Mouse (Mus musculus): ENCODE measurements around the gene Zc3h12d. TPM values are rescaled to one million over a fixed set of nuclear protein-coding genes. Genes with fewer than 3 reads are reported as not detected.
"Not testable (repeated sequence)": the region's sequence is repeated elsewhere in the genome, so short reads cannot be mapped to it uniquely, and the experiment has no call there.

Zc3h12d gene
- polyA plus RNA-seq, 1 experiment from 2014 or later, result 0.14 TPM

- no peak overlapping the region for H3K27ac ChIP-seq (replicated peaks in 1 of 2; ENCODE audit: control insufficient read depth in 1 of 2, insufficient read depth in 1 of 2, low read depth in 2 of 2, low read length in 2 of 2)
- H3K4me3 ChIP-seq (ENCODE audit: control insufficient read depth in 1 of 2, insufficient read depth in 1 of 2, low read depth in 1 of 2, low read length in 2 of 2), result no peak overlapping the region
- no peaks in the 10 kb centered on the region for H3K9me3 ChIP-seq (ENCODE audit: control insufficient read depth, low read length)
- H3K27me3 ChIP-seq (ENCODE audit: control insufficient read depth, insufficient read depth, low read length), result peaks cover 4% of the 10 kb centered on the region; the same call in 1 of the 2 replicates
- H3K4me1 ChIP-seq (ENCODE audit: control insufficient read depth in 2 of 2, insufficient read depth in 2 of 2, low read length in 2 of 2), result peaks cover 4 to 6% of the 10 kb centered on the region in 2 experiments
- H3K9ac ChIP-seq (ENCODE audit: low read length), result no peak overlapping the region
- no peaks in the 10 kb centered on the region for H3K36me3 ChIP-seq (ENCODE audit: control insufficient read depth, insufficient read depth, low read length)
- no peak overlapping the region for H3K4me2 ChIP-seq (ENCODE audit: low read length)
- no peak for ATAC-seq (ENCODE audit: insufficient number of reproducible peaks, insufficient read depth, low FRiP score, low read depth)
- WGBS, result 57% methylated on average over 7 of the region's 7 CpGs
Measured at GRCm38 (mm10) chr10:7874194-7874593, 41.9 kb downstream of the Zc3h12d start.

- not testable (repeated sequence) for H3K27ac ChIP-seq (replicated peaks in 1 of 2; ENCODE audit: control insufficient read depth in 1 of 2, insufficient read depth in 1 of 2, low read depth in 2 of 2, low read length in 2 of 2)
Measured at GRCm38 (mm10) chr10:7880283-7880682, 48.0 kb downstream of the Zc3h12d start.

GRCm38 (mm10) chr10:7881971-7882370 lies 49.7 kb downstream of the Zc3h12d start:
- H3K9ac ChIP-seq (ENCODE audit: low read length), result no peak overlapping the region
- H3K27me3 ChIP-seq (ENCODE audit: control insufficient read depth, insufficient read depth, low read length), result no peaks in the 10 kb centered on the region
- H3K4me3 ChIP-seq (ENCODE audit: control insufficient read depth in 1 of 2, insufficient read depth in 1 of 2, low read depth in 1 of 2, low read length in 2 of 2), result no peak overlapping the region
- H3K9me3 ChIP-seq (ENCODE audit: control insufficient read depth, low read length), result no peaks in the 10 kb centered on the region
- H3K27ac ChIP-seq (replicated peaks in 1 of 2; ENCODE audit: control insufficient read depth in 1 of 2, insufficient read depth in 1 of 2, low read depth in 2 of 2, low read length in 2 of 2), result no peak overlapping the region
- WGBS, result 74% methylated on average over 3 of the region's 3 CpGs
- no peak for ATAC-seq (ENCODE audit: insufficient number of reproducible peaks, insufficient read depth, low FRiP score, low read depth)
- no peaks in the 10 kb centered on the region for H3K4me1 ChIP-seq (ENCODE audit: control insufficient read depth in 2 of 2, insufficient read depth in 2 of 2, low read length in 2 of 2)
- H3K36me3 ChIP-seq (ENCODE audit: control insufficient read depth, insufficient read depth, low read length), result no peaks in the 10 kb centered on the region
- no peak overlapping the region for H3K4me2 ChIP-seq (ENCODE audit: low read length)

More at GRCm38 (mm10) chr10:7880283-7880682, 48.0 kb downstream of the Zc3h12d start:
- H3K4me1 ChIP-seq (ENCODE audit: control insufficient read depth in 2 of 2, insufficient read depth in 2 of 2, low read length in 2 of 2); H3K9me3 ChIP-seq (ENCODE audit: control insufficient read depth, low read length); H3K9ac ChIP-seq (ENCODE audit: low read length); H3K27me3 ChIP-seq (ENCODE audit: control insufficient read depth, insufficient read depth, low read length); H3K4me3 ChIP-seq (ENCODE audit: control insufficient read depth in 1 of 2, insufficient read depth in 1 of 2, low read depth in 1 of 2, low read length in 2 of 2); H3K36me3 ChIP-seq (ENCODE audit: control insufficient read depth, insufficient read depth, low read length); H3K4me2 ChIP-seq (ENCODE audit: low read length); ATAC-seq (ENCODE audit: insufficient number of reproducible peaks, insufficient read depth, low FRiP score, low read depth): not testable (repeated sequence)
- 83% methylated on average over 3 of the region's 3 CpGs for WGBS

GRCm38 (mm10) chr10:7883524-7883923 lies 51.3 kb downstream of the Zc3h12d start:
- Histone ChIP-seq H3K4me1 (ENCODE audit: control insufficient read depth in 2 of 2, insufficient read depth in 2 of 2, low read length in 2 of 2) (no peaks in the 10 kb centered on the region), H3K27me3 (ENCODE audit: control insufficient read depth, insufficient read depth, low read length) (no peaks in the 10 kb centered on the region), H3K9ac (ENCODE audit: low read length) (no peak overlapping the region), H3K9me3 (ENCODE audit: control insufficient read depth, low read length) (no peaks in the 10 kb centered on the region), H3K27ac (replicated peaks in 1 of 2; ENCODE audit: control insufficient read depth in 1 of 2, insufficient read depth in 1 of 2, low read depth in 2 of 2, low read length in 2 of 2) (no peak overlapping the region), H3K4me3 (ENCODE audit: control insufficient read depth in 1 of 2, insufficient read depth in 1 of 2, low read depth in 1 of 2, low read length in 2 of 2) (no peak overlapping the region), H3K4me2 (ENCODE audit: low read length) (no peak overlapping the region), H3K36me3 (ENCODE audit: control insufficient read depth, insufficient read depth, low read length) (no peaks in the 10 kb centered on the region)
- ATAC-seq (ENCODE audit: insufficient number of reproducible peaks, insufficient read depth, low FRiP score, low read depth), result no peak
- 5% methylated on average over 5 of the region's 5 CpGs for WGBS

- no peak for ATAC-seq (ENCODE audit: insufficient number of reproducible peaks, insufficient read depth, low FRiP score, low read depth)
- 75% methylated on average over 11 of the region's 11 CpGs for WGBS
Measured at GRCm38 (mm10) chr10:7888256-7888868, 56.1 kb downstream of the Zc3h12d start.

GRCm38 (mm10) chr10:7900719-7901627 lies 68.7 kb downstream of the Zc3h12d start:
- Histone ChIP-seq H3K4me2 (ENCODE audit: low read length) (no peak overlapping the region), H3K4me1 (ENCODE audit: control insufficient read depth in 2 of 2, insufficient read depth in 2 of 2, low read length in 2 of 2) (no peaks in the 10 kb centered on the region), H3K4me3 (ENCODE audit: control insufficient read depth in 1 of 2, insufficient read depth in 1 of 2, low read depth in 1 of 2, low read length in 2 of 2) (no peak overlapping the region), H3K36me3 (ENCODE audit: control insufficient read depth, insufficient read depth, low read length) (peaks cover 54% of the 10 kb centered on the region), H3K9ac (ENCODE audit: low read length) (no peak overlapping the region), H3K27ac (replicated peaks in 1 of 2; ENCODE audit: control insufficient read depth in 1 of 2, insufficient read depth in 1 of 2, low read depth in 2 of 2, low read length in 2 of 2) (no peak overlapping the region), H3K27me3 (ENCODE audit: control insufficient read depth, insufficient read depth, low read length) (no peaks in the 10 kb centered on the region), H3K9me3 (ENCODE audit: control insufficient read depth, low read length) (no peaks in the 10 kb centered on the region)
- 91% methylated on average over 14 of the region's 14 CpGs for WGBS
- no peak for ATAC-seq (ENCODE audit: insufficient number of reproducible peaks, insufficient read depth, low FRiP score, low read depth)

More at GRCm38 (mm10) chr10:7888256-7888868, 56.1 kb downstream of the Zc3h12d start:
- no peaks in the 10 kb centered on the region for H3K9me3 ChIP-seq (ENCODE audit: control insufficient read depth, low read length)
- H3K36me3 ChIP-seq (ENCODE audit: control insufficient read depth, insufficient read depth, low read length), result no peaks in the 10 kb centered on the region
- no peak overlapping the region for H3K4me2 ChIP-seq (ENCODE audit: low read length)
- no peak overlapping the region for H3K27ac ChIP-seq (replicated peaks in 1 of 2; ENCODE audit: control insufficient read depth in 1 of 2, insufficient read depth in 1 of 2, low read depth in 2 of 2, low read length in 2 of 2)
- H3K27me3 ChIP-seq (ENCODE audit: control insufficient read depth, insufficient read depth, low read length), result no peaks in the 10 kb centered on the region
- no peak overlapping the region for H3K9ac ChIP-seq (ENCODE audit: low read length)
- H3K4me1 ChIP-seq (ENCODE audit: control insufficient read depth in 2 of 2, insufficient read depth in 2 of 2, low read length in 2 of 2), result no peaks in the 10 kb centered on the region
- H3K4me3 ChIP-seq (ENCODE audit: control insufficient read depth in 1 of 2, insufficient read depth in 1 of 2, low read depth in 1 of 2, low read length in 2 of 2), result no peak overlapping the region

- no peak for ATAC-seq (ENCODE audit: insufficient number of reproducible peaks, insufficient read depth, low FRiP score, low read depth)
- Histone ChIP-seq H3K36me3 (ENCODE audit: control insufficient read depth, insufficient read depth, low read length) (peaks cover 78% of the 10 kb centered on the region), H3K4me1 (ENCODE audit: control insufficient read depth in 2 of 2, insufficient read depth in 2 of 2, low read length in 2 of 2) (no peaks in the 10 kb centered on the region), H3K9me3 (ENCODE audit: control insufficient read depth, low read length) (no peaks in the 10 kb centered on the region), H3K27me3 (ENCODE audit: control insufficient read depth, insufficient read depth, low read length) (no peaks in the 10 kb centered on the region), H3K4me2 (ENCODE audit: low read length) (no peak overlapping the region), H3K9ac (ENCODE audit: low read length) (no peak overlapping the region), H3K4me3 (ENCODE audit: control insufficient read depth in 1 of 2, insufficient read depth in 1 of 2, low read depth in 1 of 2, low read length in 2 of 2) (no peak overlapping the region), H3K27ac (replicated peaks in 1 of 2; ENCODE audit: control insufficient read depth in 1 of 2, insufficient read depth in 1 of 2, low read depth in 2 of 2, low read length in 2 of 2) (no peak overlapping the region)
- WGBS, result 94% methylated on average over 5 of the region's 5 CpGs
Measured at GRCm38 (mm10) chr10:7904157-7904556, 71.9 kb downstream of the Zc3h12d start.
